Mouse (Mus musculus): ENCODE data around the gene Kcnn4.

The Kcnn4 gene

GRCm38 (mm10) chr7:24366716-24367632 lies 3.1 kb upstream of the Kcnn4 start:
- DNase-seq (ENCODE audit: low read depth) = no peak

GRCm38 (mm10) chr7:24368226-24368625 lies 1.8 kb upstream of the Kcnn4 start:
- DNase-seq (ENCODE audit: low read depth) = no peak

DNA sequence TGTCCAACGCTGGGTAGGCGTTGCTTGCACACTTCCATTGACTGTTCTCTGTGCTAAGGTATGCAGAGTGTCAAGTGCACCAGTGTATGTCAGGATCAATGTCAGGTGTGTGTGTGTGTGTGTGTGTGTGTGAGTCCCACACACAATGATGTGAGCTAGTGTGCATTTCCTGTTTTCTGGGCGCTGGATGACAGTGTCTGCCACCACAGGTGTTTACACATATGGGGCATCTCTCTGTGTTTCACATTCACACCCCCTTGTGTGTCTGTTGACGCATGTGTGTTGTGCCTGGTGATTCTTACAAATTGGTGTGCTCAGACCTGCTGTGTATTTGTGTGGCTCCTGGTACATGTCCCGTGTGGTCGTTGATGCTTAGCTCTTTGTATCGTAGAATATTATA lies 1.1 kb upstream of the Kcnn4 start:
- DNase-seq (ENCODE audit: low read depth) = no peak

- no peak for DNase-seq (ENCODE audit: low read depth)
Observed at GRCm38 (mm10) chr7:24371012-24371808, 1.1 kb downstream of the Kcnn4 start.

DNA sequence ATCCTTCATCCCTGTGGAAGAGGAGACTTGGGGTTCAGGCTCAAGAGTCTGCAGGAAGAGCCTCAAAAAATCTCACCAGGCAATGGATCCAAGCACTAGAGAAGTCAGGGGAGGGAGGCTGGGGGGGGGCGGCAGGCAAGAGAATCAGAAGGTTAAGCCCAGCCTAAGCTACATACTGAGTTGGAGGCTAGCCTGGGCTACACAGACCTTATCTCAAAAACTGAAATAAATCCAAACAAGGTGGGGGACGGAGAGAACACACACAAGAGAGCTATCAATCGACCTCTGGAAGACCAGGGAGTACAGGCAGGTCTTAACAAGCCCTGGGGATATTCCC lies 1.7 kb downstream of the Kcnn4 start:
- DNase-seq (ENCODE audit: low read depth) = no peak

DNA sequence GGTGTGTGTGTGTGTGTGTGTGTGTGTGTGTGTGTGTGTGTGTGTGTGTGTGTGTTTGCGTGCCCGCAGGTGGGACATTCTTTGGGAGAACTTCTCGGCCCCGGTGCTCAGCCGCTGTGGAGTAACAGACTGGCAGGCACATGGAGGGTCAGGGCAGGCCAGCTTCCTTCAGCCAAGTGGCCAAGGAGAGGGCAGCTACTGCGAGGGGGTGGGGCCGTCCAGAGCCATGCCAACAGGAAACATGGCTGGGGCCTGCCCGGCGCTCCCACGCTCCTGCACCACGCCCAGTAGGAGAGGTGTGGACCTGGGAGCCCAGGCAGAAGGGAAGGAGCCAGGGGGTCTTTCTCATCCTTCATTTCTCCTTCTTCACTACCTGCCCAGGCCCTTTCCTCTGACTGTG lies 2.2 kb downstream of the Kcnn4 start:
- DNase-seq (ENCODE audit: low read depth) = no peak

DNA sequence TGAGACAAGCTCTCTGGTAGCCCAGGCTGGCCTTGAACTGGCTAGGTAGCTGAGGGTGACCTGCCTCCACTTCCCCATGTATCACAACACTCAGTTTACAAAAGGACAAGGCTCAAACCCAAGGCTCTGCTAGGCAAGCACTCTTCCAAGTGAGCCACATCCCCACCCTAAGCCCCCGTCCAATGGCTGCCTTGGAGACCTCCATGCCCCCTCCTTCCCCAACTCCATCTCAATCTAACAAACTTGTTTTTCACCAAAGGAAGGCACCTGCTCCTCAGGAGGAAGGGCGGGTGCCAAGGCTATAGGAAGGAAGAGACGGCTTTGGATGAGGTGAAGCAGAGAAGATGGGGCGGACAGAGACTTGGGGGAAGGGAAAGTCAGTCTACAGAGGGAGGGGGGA lies 2.7 kb downstream of the Kcnn4 start:
- no peak for DNase-seq (ENCODE audit: low read depth)

- no peak for DNase-seq (ENCODE audit: low read depth)
Observed at GRCm38 (mm10) chr7:24373538-24374379, 3.7 kb downstream of the Kcnn4 start.

DNA sequence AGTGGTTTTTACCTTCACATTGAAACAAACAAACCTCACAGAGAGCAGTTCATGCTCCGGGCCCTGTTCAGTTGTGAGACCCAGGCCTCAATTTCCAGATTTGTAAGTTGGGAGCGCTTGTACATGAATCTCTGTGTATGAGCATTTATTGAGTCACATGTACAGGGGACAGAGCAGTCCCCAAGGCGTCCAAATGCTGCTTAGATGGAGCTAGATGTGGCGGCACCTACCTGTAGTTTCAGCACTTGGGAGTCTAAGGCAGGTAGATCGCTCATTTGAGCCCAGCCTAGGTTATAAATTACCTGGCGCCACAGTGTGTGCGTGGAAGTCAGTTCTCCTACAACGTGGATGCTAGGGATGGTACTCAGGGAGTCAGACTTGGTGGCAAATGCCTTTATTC lies 6.4 kb downstream of the Kcnn4 start:
- no peak for DNase-seq (ENCODE audit: low read depth)

- DNase-seq (ENCODE audit: low read depth) = no peak
Observed at GRCm38 (mm10) chr7:24377091-24377865, 7.2 kb downstream of the Kcnn4 start.

DNA sequence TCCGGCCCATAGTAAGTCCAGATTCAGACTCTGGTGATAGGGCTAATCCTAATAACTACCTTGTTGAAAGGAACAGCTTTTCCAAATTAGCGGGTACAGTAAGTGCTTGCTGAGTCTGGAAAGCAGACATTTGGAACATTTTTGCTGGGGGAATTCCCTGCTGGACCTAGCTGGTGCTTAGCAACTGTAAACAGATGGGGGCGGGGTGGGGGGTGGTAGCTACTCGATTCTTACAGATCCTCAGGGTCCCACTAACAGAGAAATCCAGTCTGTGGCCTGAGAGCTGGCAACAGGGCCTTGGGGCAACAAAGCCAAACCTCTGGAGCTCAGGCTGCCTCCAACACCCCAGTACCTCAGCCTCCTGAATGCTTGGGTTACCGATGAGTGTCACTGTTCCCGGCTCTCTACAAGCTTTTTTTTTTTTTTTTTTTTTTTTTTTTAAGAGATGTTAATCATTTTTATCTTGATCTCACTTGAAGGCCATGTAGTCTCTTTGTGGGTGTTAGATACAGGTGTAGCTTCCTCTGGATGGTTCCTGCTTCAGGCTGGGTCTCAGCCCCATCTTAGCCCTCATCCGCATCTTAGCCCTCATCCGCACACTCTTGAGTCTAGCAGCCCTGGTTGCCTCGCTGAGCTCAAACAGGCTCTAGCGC lies 8.1 kb downstream of the Kcnn4 start:
- no peak for DNase-seq (ENCODE audit: low read depth)

- no peak for DNase-seq (ENCODE audit: low read depth)
Observed at GRCm38 (mm10) chr7:24379934-24380333, 9.9 kb downstream of the Kcnn4 start.

- no peak for DNase-seq (ENCODE audit: low read depth)
Observed at GRCm38 (mm10) chr7:24380370-24380769, 10.3 kb downstream of the Kcnn4 start.

DNA sequence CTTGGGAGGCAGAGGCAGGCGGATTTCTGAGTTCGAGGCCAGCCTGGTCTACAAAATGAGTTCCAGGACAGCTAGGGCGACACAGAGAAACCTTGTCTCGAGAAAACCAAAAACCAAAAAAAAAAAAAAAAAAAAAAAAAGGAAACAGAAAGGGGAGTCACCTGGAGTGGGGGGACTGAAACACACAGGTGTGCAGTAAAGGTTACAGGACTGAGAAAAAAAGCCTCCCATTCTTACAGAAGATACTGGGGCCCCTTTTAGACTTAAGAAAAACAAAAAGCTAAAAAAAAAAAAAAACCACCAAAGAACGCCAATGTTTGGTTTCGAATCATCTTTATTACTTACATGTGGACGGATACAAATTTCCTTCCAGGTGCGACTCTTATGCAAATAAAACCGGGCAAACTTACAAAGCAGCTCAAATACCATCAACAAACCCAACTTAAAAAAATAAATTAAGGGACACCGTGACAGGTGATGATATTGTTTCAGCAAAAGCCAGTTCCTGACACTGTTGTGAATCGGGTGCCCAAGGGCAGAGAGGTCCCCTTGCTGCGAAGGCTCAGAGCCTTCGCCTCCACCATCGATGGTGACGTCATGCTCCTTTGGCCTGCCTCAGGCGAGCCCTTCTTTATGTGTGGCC lies 12.8 kb downstream of the Kcnn4 start:
- DNase-seq (ENCODE audit: low read depth) = no peak

- DNase-seq (ENCODE audit: low read depth) = no peak
Observed at GRCm38 (mm10) chr7:24384070-24384469, 14.0 kb downstream of the Kcnn4 start.

GRCm38 (mm10) chr7:24384827-24385226 lies 14.8 kb downstream of the Kcnn4 start:
- DNase-seq (ENCODE audit: low read depth) = no peak

DNA sequence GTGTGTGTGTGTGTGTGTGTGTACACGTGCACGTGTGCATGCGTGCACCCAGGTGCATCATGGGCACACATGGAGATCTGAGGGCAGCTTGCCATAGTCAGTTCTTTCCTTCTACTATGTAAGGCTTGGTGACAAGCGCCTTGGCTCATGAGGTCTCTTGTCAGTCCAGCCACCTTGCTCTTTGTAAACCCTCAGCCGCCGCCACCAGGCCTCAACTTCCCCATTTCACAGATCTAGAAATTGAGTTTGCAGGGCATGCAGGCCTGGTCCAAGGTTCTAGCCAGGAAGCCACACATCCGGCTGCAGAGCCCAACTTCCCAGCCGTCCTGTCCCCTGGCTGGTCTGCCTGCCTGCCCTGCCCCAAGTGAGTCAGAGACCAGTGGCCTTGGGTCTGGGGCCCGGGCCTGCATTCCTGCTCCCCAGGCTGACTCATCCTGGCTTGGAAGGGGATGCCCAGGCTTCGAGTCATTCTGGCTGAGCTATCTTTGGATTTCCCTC lies 17.0 kb downstream of the Kcnn4 start:
- DNase-seq (ENCODE audit: low read depth) = peak; percentile 84

DNA sequence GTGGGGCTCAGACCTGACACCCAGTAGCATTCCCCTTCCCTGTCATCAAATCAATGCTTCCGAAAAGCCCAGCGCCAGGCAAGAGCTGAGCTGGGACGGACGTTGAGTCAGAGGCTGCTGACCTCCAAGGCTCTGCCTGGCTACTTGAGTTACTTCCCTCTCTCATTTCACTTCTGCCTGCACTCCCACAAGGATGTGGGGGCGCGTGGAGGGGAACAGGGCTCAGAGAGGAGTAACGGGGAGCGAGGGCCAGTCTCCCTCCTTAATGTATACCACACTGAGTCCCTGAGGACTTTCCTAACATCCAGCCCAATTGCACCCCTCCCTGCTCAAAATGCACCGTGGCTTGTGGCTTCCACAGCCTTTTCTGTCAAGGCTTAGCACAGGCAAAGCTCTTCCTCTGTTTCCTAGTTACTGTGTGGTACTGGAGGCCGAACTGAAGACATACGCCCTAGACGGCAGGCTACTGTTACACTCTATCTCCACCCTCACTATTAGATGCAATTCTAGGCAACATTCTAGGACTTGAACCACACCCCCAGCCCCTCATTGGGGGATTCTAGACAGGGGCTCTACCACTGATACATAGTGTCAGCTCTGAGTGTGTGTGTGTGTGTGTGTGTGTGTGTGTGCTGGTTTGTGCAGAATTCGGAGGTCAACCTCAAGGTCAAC lies 19.6 kb downstream of the Kcnn4 start:
- DNase-seq (ENCODE audit: low read depth) = no peak

DNA sequence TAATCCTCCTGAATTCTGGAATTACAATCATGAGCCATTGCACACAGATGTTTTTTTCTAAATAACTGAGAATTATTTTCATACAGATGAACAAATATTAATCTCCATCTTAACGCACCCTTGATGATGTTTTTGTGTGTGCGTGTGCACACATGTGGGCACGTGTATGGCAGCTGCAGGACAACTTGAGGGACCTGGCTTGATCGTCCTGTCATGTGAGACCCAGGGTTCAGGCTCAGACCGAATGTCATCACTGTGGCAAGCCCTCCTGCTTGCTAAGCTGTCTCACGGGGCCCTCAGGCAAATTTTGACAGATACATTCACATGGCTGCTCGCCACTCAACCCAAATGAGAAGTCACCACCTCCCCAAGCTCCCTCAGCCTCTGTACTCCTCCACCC lies 20.4 kb downstream of the Kcnn4 start:
- DNase-seq (ENCODE audit: low read depth) = no peak

- no peak for DNase-seq (ENCODE audit: low read depth)
Observed at GRCm38 (mm10) chr7:24391077-24391476, 21.0 kb downstream of the Kcnn4 start.
